Mouse (Mus musculus) B cell, adult 2 months (primary cell): Measurements from ENCODE around the gene Gm10518.
A peak's percentile ranks its signal among the peaks of the same experiment; 100 is the strongest.
"Not testable (repeated sequence)": the region's sequence is repeated elsewhere in the genome, so short reads cannot be mapped to it uniquely, and the experiment has no call there.

Experiments used
- DNase-seq, 2 experiments: peaks; one replicate each; pipeline ENCODE4 v3.0.0; 2022

Gm10518 gene

GRCm38 (mm10) chr1:179802610-179803512, at the start of gene Gm10518:
Gene Gm10518, plus strand, starts transcription at chr1:179803376.
- no peak for DNase-seq

GRCm38 (mm10) chr1:179756477-179756876, 46.7 kb upstream of the Gm10518 start:
- no peak for DNase-seq

- DNase-seq, result no peak
These were observed 43.1 kb upstream of the Gm10518 start for GRCm38 (mm10) chr1:179760086-179760485.

- no peak for DNase-seq
These were observed 42.6 kb upstream of the Gm10518 start for GRCm38 (mm10) chr1:179760553-179760952.

GRCm38 (mm10) chr1:179776831-179777230, 26.3 kb upstream of the Gm10518 start:
- DNase-seq, result no peak

- DNase-seq, result peak; percentile 32 to 35
These were observed 19.1 kb upstream of the Gm10518 start for GRCm38 (mm10) chr1:179784098-179784497.

- DNase-seq, result no peak
These were observed 17.7 kb upstream of the Gm10518 start for GRCm38 (mm10) chr1:179785502-179785901.

- peak; percentile 44 to 50 for DNase-seq
These were observed 15.9 kb upstream of the Gm10518 start for GRCm38 (mm10) chr1:179787281-179787680.

- no peak for DNase-seq
These were observed 4.4 kb upstream of the Gm10518 start for GRCm38 (mm10) chr1:179798794-179799193.

GRCm38 (mm10) chr1:179803513-179804139, 450 bp downstream of the Gm10518 start, which contains the start of gene Ahctf1:
Gene Ahctf1, minus strand, starts transcription at chr1:179803680.
- DNase-seq, result peak; percentile 92 to 93

GRCm38 (mm10) chr1:179804140-179804881, 1.1 kb downstream of the Gm10518 start:
- DNase-seq, result no peak

GRCm38 (mm10) chr1:179805751-179806150, 2.6 kb downstream of the Gm10518 start:
- DNase-seq, result no peak

- DNase-seq, result no peak
These were observed 4.3 kb downstream of the Gm10518 start for GRCm38 (mm10) chr1:179807468-179807867.

- DNase-seq, result no peak
These were observed 5.1 kb downstream of the Gm10518 start for GRCm38 (mm10) chr1:179808300-179808699.

- no peak for DNase-seq
These were observed 10.2 kb downstream of the Gm10518 start for GRCm38 (mm10) chr1:179813385-179813784.

- DNase-seq, result no peak
These were observed 11.4 kb downstream of the Gm10518 start for GRCm38 (mm10) chr1:179814616-179815015.

- DNase-seq, result not testable (repeated sequence)
These were observed 15.5 kb downstream of the Gm10518 start for GRCm38 (mm10) chr1:179818490-179819278.

GRCm38 (mm10) chr1:179824549-179824948, 21.4 kb downstream of the Gm10518 start:
- DNase-seq, result no peak

GRCm38 (mm10) chr1:179828051-179828450, 24.9 kb downstream of the Gm10518 start:
- no peak for DNase-seq

GRCm38 (mm10) chr1:179828900-179829299, 25.7 kb downstream of the Gm10518 start:
- no peak for DNase-seq

- DNase-seq, result no peak
These were observed 29.6 kb downstream of the Gm10518 start for GRCm38 (mm10) chr1:179832710-179833240.

- DNase-seq, result no peak
These were observed 30.4 kb downstream of the Gm10518 start for GRCm38 (mm10) chr1:179833596-179833995.
